Mouse (Mus musculus) lung, postnatal 0 days (tissue): ENCODE measurements around the gene Ift22. TPM values are rescaled to one million over a fixed set of nuclear protein-coding genes. Genes with fewer than 3 reads are reported as not detected.

Experiments used
- ATAC-seq: fragments of 200-750 bp; cut with Nextera tagmentation; 2 replicates; pipeline ENCODE4 v1.8.0; 2017; ENCODE audit warnings: moderate library complexity
- DNase-seq: peaks from one replicate; pipeline ENCODE4 v3.0.0-alpha.2; 2016; ENCODE audit warnings: low spot score
- H3K27ac ChIP-seq: fragments of 300-500 bp; sonication (generic); 2 replicates; pipeline ENCODE4 v1.5.1; 2014; ENCODE audit warnings: antibody characterized with exemption, mild to moderate bottlenecking, low read length, mixed read lengths
- H3K27me3 ChIP-seq: fragments of 300-500 bp; sonication (generic); replicated peaks from 2 replicates; pipeline ENCODE4 v1.6.1; 2014; ENCODE audit warnings: low read length, mixed read lengths; ENCODE audit not compliant: insufficient read depth
- H3K36me3 ChIP-seq: fragments of 300-500 bp; sonication (generic); 2 replicates; pipeline ENCODE4 v1.6.1; 2014; ENCODE audit warnings: low read length, mixed read lengths; ENCODE audit not compliant: insufficient read depth
- H3K4me1 ChIP-seq: fragments of 300-500 bp; sonication (generic); 2 replicates; pipeline ENCODE4 v1.6.1; 2014; ENCODE audit warnings: antibody characterized with exemption, low read depth, low read length, mixed read lengths; ENCODE audit not compliant: insufficient read depth
- H3K4me2 ChIP-seq: fragments of 300-500 bp; sonication (generic); replicated peaks from 2 replicates; pipeline ENCODE4 v1.6.1; 2014; ENCODE audit warnings: low read depth, mild to moderate bottlenecking, low read length, moderate library complexity, mixed read lengths
- H3K4me3 ChIP-seq: fragments of 300-500 bp; sonication (generic); 2 replicates; pipeline ENCODE4 v1.5.1; 2014; ENCODE audit warnings: low read depth, low read length
- H3K9ac ChIP-seq: fragments of 300-500 bp; sonication (generic); replicated peaks from 2 replicates; pipeline ENCODE4 v1.6.1; 2014; ENCODE audit warnings: low read depth, mild to moderate bottlenecking
- H3K9me3 ChIP-seq: fragments of 300-500 bp; sonication (generic); 2 replicates; pipeline ENCODE4 v1.6.1; 2016; ENCODE audit warnings: low read length, mixed read lengths
- CTCF ChIP-seq: IDR thresholded peaks from 2 replicates; pipeline ENCODE4 v1.5.1; 2016; ENCODE audit warnings: antibody characterized with exemption, mild to moderate bottlenecking
- EP300 ChIP-seq: IDR thresholded peaks from 2 replicates; pipeline ENCODE4 v1.6.1; 2016; ENCODE audit warnings: antibody characterized with exemption, mild to moderate bottlenecking, control low read depth
- WGBS: fragments of 180-500 bp; shearing (Covaris S2); extraction: QIAGEN DNeasy Blood & Tissue Kit; methylation state at CpG from one replicate; pipeline ENCODE4 v1.1.7; 2014; 5-methylcytosine and 5-hydroxymethylcytosine counted together
- polyA plus RNA-seq: library from polyadenylated mRNA; unstranded; fragments of >200 nt; fragmentation: Nextera tagmentation; extraction: Ambion mirVana; gene quantifications from 2 replicates; pipeline ENCODE4 v1.2.1, GENCODE M21; 2015

Ift22 gene
- polyA plus RNA-seq, 1 experiment from 2014 or later: 41.9 TPM

DNA sequence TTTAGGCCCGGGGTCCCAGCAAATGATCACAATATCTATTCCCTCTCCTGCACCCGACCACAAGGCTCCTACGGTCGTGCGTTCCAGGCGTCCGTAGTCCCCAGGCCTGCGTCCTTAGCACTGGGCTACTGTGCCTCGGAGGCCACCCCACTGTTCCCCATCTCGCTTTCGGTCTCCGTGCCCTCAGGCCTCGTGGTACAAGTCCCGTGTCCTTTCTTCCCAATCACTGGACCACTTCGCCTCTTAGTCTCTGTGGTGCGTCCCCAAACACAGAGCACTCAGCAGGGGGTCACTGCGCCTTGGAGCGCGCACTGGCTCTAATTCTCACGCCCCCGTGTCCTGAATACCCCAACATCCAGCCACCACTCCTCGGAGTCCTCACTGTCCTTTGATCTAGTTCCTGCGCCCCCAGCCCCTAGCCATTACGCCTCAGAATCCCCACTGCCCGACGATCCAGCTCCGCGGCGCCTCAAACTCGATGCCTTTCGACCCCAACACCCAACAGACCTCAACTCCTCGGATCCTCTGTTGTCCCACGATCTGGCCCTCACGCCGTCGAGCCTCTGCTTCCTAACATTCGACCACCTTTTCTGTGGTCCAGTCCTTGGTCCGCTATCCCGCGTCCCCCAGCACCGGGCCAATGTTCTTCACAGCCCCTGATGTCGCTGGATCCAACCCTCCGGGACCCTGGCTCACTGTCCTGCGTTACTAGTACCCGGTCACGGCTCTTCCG, 25.7 kb upstream of the Ift22 start:
- Histone ChIP-seq H3K27me3 (peaks cover 28% of the 10 kb centered on the region), H3K9ac (no peak overlapping the region), H3K27ac (no peak overlapping the region), H3K4me3 (peak overlapping the region; percentile 31), H3K9me3 (no peaks in the 10 kb centered on the region), H3K4me1 (no peaks in the 10 kb centered on the region; the same call in 1 of the 2 replicates), H3K36me3 (no peaks in the 10 kb centered on the region), H3K4me2 (peak overlapping the region; percentile 47)
- ATAC-seq (no peak), DNase-seq (no peak)
- WGBS: 4% methylated on average over 47 of the region's 47 CpGs
- no peak for TF ChIP-seq CTCF
- no peak for TF ChIP-seq EP300

DNA sequence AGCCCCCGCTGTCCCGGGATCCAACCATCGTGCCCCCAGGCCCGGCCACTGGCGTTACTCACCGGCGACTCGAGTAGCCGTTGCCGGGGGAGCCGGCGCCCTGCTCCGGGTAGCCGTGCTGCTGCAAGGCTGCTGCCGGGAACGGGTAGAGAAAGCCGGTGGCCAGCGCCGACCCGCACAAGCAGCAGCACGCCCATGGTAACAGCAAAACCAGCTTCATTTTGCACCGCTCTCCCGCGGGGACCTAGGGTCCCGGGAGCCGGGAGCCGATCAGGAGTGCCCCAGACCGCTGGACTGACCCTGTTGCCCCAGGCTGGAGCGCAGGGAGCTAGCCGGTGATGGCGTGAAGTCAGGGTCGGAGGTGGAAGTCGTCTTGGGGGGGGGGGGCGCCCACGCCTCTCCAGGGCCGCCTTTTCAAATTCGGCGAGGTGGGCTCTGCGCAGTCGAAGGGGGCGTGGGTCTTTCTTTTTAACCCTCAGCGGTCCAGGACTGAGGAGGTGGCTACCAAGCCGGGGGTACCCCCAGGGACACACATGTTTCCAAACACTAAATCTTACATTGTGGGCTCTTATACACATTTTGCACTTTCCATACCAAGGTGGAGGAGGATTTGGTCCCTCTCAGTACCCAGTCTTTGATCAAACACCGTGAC, 25.0 kb upstream of the Ift22 start, which contains the start of gene Col26a1:
Gene Col26a1 (minus strand): TSS at position 422 of the 652 bp plus-strand sequence.
- Histone ChIP-seq H3K4me2 (peak within 1 kb of the TSS; percentile 47), H3K9ac (no peak within 1 kb of the TSS), H3K36me3 (no peaks in the 10 kb centered on the region), H3K27ac (no peak within 1 kb of the TSS), H3K4me3 (peak within 1 kb of the TSS; percentile 31), H3K9me3 (no peaks in the 10 kb centered on the region), H3K27me3 (peaks cover 28% of the 10 kb centered on the region), H3K4me1 (no peaks in the 10 kb centered on the region; the same call in 1 of the 2 replicates)
- peak; percentile 11 for DNase-seq
- no peak for TF ChIP-seq EP300
- no peak for TF ChIP-seq CTCF
- ATAC-seq: no peak
- WGBS: 1% methylated on average over 41 of the region's 44 CpGs

DNA sequence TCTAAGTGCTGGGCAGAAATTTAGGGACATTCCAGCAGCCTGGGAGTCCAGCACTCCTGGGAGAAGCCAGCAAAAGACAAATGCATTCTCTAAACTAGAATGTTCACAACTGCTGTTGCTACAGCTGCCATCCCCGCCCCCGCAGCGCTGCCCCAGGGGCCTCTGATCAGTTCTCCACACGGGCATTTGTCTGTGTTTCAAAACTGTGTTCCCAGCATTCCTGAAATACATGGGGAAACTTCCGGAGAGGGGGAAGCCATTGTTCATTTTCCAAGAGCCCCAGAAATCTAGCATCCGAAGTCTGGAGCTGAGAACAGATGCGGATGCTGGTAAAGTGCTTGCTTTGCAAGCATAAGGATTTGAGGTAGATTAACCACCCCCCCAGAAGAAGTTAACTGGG, 21.0 kb upstream of the Ift22 start:
- H3K4me3 ChIP-seq: no peak overlapping the region
- no peak overlapping the region for H3K4me2 ChIP-seq
- H3K27me3 ChIP-seq: peaks cover 23% of the 10 kb centered on the region
- no peaks in the 10 kb centered on the region for H3K36me3 ChIP-seq
- ATAC-seq (no peak), DNase-seq (no peak)
- no peak overlapping the region for H3K27ac ChIP-seq
- H3K4me1 ChIP-seq: no peaks in the 10 kb centered on the region; the same call in 1 of the 2 replicates
- H3K9me3 ChIP-seq: no peaks in the 10 kb centered on the region
- TF ChIP-seq EP300 (no peak), CTCF (no peak)
- WGBS: 29% methylated on average over 7 of the region's 7 CpGs
- no peak overlapping the region for H3K9ac ChIP-seq

DNA sequence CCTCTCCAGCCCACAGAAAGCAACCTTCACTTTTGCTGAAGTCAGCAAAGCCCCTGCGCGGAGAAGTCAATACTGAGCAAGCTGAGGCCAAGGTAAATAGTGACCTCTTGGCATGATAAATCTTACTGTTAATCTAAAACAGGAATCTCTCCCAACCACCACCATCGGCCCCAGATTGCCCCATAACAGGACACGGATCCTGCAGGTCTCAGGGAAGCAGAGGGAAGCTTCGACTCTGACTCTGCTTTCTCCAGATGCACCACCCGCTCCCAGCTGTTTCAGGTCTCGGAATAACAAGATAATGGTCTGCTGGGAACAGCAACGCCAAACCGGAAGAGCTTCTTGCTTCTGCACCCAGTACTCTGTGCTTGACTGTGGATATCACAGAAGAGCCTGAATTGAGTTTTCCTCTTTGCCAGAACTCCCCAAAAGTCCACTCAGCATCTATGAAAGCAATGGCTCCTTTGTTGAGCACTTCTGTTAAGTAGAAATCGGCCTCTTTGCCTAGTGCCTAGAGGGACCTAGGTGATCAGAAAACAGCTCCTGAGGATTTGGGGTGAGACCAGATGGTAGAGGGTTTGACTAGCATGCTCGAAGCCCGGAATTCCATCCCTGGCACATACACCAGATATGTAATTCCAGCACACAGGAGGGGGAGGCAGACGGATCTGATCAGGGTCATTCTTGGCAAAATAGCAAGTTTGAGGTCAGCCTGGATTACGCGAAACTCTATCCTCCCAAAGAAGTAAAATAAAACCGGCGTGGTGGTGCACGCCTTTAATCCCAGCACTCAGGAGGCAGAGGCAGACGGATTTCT, 19.2 kb upstream of the Ift22 start:
- WGBS: 50% methylated on average over 19 of the region's 19 CpGs
- ATAC-seq (no peak), DNase-seq (no peak)
- Histone ChIP-seq H3K36me3 (no peaks in the 10 kb centered on the region), H3K4me3 (no peak overlapping the region), H3K4me2 (0 out of 2 replicates have a peak overlapping the region, but pooled peaks have one; percentile 2), H3K27me3 (peaks cover 6% of the 10 kb centered on the region; the same call in 1 of the 2 replicates), H3K9ac (no peak overlapping the region), H3K9me3 (no peaks in the 10 kb centered on the region), H3K27ac (no peak overlapping the region), H3K4me1 (no peaks in the 10 kb centered on the region)
- TF ChIP-seq CTCF (no peak), EP300 (no peak)

DNA sequence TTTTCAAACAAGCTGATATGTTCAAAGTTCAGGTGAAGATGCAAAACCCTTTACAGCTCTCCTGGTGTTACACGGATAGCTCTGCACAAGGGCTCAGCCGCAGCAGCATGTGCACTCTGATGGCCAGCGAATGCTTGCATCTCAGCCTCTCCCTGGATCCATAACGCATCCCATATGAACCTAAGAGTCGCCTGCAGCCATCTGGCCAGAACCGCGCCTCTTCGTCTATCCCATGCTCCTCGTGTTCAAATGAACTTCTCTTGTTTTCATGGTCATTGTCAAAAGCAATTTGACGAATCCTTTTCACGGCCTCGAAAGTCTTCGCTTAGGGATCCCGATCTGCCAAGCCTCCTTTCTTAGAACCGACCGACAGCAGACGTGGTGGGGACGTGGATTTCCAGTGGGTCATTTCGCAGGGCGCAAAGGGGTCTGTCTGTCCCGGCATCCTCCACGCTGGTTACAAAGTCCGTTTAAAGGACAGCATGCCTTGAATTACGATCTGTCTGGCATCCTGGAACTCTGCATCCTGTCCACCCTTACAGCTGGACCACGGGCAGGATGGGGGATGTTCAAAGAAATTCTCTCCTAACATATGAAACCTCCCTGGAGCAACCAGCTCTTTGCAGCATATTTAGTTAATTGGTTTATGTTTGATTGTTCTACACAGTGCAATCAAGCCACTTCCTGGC, 13.0 kb upstream of the Ift22 start:
- Histone ChIP-seq H3K36me3 (no peaks in the 10 kb centered on the region), H3K27me3 (no peaks in the 10 kb centered on the region), H3K9me3 (no peaks in the 10 kb centered on the region), H3K4me2 (no peak overlapping the region), H3K4me1 (no peaks in the 10 kb centered on the region), H3K9ac (no peak overlapping the region), H3K4me3 (no peak overlapping the region), H3K27ac (no peak overlapping the region)
- WGBS: 46% methylated on average over 25 of the region's 25 CpGs
- DNase-seq (no peak), ATAC-seq (no peak)
- no peak for TF ChIP-seq CTCF
- TF ChIP-seq EP300: no peak
